Mouse (Mus musculus) heart, embryonic 11.5 days (tissue): ENCODE results near the gene 6030445D17Rik. TPM values are rescaled to one million over a fixed set of nuclear protein-coding genes. Genes with fewer than 3 reads are reported as not detected.

Experiments used
- ATAC-seq: fragments of 200-750 bp; cut with Nextera tagmentation; replicated peaks from 2 replicates; pipeline ENCODE4 v1.8.0; 2017; ENCODE audit warnings: moderate library complexity; ENCODE audit not compliant: insufficient number of reproducible peaks, low FRiP score, low TSS enrichment
- H3K27ac ChIP-seq: fragments of 300-500 bp; sonication (generic); 2 replicates; pipeline ENCODE4 v1.5.1; 2014; ENCODE audit warnings: mild to moderate bottlenecking, low read depth, low read length
- H3K27me3 ChIP-seq: fragments of 300-500 bp; sonication (generic); 2 replicates; pipeline ENCODE4 v1.6.1; 2014; ENCODE audit warnings: mild to moderate bottlenecking, low read length, mixed read lengths; ENCODE audit not compliant: control insufficient read depth, insufficient read depth
- H3K36me3 ChIP-seq: fragments of 300-500 bp; sonication (generic); 2 replicates; pipeline ENCODE4 v1.6.1; 2014; ENCODE audit warnings: mild to moderate bottlenecking, low read length, moderate library complexity, mixed read lengths; ENCODE audit not compliant: control insufficient read depth, insufficient read depth
- H3K4me1 ChIP-seq: fragments of 300-500 bp; sonication (generic); 2 replicates; pipeline ENCODE4 v1.6.1; 2014; ENCODE audit warnings: low read length; ENCODE audit not compliant: control insufficient read depth, insufficient read depth
- H3K4me2 ChIP-seq: fragments of 300-500 bp; sonication (generic); 2 replicates; pipeline ENCODE4 v1.6.1; 2014; ENCODE audit warnings: mild to moderate bottlenecking, moderate library complexity
- H3K4me3 ChIP-seq: fragments of 300-500 bp; sonication (generic); 2 replicates; pipeline ENCODE4 v1.5.1; 2014; ENCODE audit warnings: low read depth, low read length
- H3K9ac ChIP-seq: fragments of 300-500 bp; sonication (generic); 2 replicates; pipeline ENCODE4 v1.6.1; 2014; ENCODE audit warnings: mild to moderate bottlenecking, low read depth, low read length, moderate library complexity
- H3K9me3 ChIP-seq: fragments of 300-500 bp; sonication (generic); replicated peaks from 2 replicates; pipeline ENCODE4 v1.6.1; 2016; ENCODE audit warnings: low read length; ENCODE audit not compliant: control insufficient read depth
- WGBS: fragments of 180-500 bp; shearing (Covaris S2); extraction: QIAGEN DNeasy Blood & Tissue Kit; methylation state at CpG from one replicate; pipeline ENCODE4 v1.1.7; 2014; ENCODE audit not compliant: insufficient replicate concordance; 5-methylcytosine and 5-hydroxymethylcytosine counted together
- polyA plus RNA-seq: library from polyadenylated mRNA; unstranded; fragments of >200 nt; fragmentation: Nextera tagmentation; extraction: Ambion mirVana; gene quantifications from 2 replicates; pipeline ENCODE4 v1.2.1, GENCODE M21; 2014

Gene 6030445D17Rik
- polyA plus RNA-seq, 1 experiment from 2014 or later = 0.29 TPM

DNA sequence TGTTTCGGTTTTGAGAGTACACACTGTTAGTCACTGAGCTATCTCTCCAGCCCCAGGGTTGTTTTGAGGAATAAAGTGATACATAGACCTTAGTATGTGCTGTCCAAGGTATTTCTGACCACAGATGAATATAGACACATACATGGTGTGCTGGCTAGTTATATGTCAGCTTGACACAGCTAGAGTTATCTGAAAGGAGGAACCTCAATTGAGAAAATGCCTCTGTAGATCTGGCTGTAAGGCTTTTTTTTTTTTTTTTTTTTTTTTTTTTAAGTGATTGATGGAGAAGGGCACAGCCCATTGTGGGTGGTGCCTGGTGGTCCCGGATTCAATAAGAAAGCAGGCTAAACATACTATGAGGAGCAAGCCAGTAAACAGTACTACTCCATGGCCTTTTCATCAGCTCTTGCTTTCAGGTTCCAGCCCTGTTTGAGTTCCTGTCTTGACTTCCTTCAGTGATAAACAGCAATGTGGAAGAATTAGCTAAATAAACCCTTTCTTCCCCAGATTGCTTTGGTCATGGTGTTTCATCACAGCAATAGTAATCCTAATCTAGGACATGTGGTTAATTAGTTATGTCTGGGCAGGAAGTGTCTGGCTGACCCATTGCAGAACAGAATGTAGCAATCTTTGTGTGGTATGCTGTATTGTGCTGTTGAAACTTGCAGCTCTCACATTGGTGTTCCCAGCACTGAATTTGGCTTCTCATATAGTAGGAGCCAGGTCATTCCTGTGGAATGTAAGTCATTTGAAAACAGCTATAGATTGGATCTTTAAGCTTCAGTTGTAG is 43.6 kb downstream of the 6030445D17Rik start:
- Histone ChIP-seq H3K9ac (no peak overlapping the region), H3K4me3 (no peak overlapping the region), H3K4me2 (no peak overlapping the region), H3K27me3 (no peaks in the 10 kb centered on the region), H3K36me3 (no peaks in the 10 kb centered on the region), H3K9me3 (no peaks in the 10 kb centered on the region), H3K4me1 (peaks cover 3% of the 10 kb centered on the region; the same call in 1 of the 2 replicates), H3K27ac (no peak overlapping the region)
- no peak for ATAC-seq
- WGBS = 46% methylated on average over 2 of the region's 2 CpGs

GRCm38 (mm10) chr4:136509857-136510256 is 47.8 kb downstream of the 6030445D17Rik start:
- Histone ChIP-seq H3K9ac (no peak overlapping the region), H3K4me3 (no peak overlapping the region), H3K9me3 (no peaks in the 10 kb centered on the region), H3K27me3 (no peaks in the 10 kb centered on the region), H3K27ac (no peak overlapping the region), H3K4me1 (peaks cover 17% of the 10 kb centered on the region), H3K36me3 (no peaks in the 10 kb centered on the region), H3K4me2 (no peak overlapping the region)
- ATAC-seq = no peak
- 78% methylated on average over 1 of the region's 1 CpGs for WGBS

DNA sequence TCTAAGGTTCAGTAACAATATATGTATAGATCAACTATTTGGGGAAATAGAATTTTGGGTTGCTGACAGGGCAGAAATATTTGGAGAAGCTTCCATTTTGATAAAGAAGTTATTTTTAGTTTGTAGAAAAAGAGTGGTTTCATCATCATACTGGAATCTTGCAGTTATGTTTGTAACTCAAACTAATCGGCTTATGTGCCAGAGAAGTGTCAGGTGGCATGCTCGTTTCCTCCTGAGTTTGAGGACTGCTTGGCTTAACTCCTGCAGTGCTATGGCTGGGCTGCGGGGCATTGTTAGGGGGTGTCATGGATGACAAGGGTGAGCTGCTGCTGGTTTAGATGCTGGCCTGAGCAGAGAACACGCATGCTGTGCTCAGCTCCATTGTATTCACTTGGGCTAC is 49.7 kb downstream of the 6030445D17Rik start:
- 50% methylated on average over 4 of the region's 4 CpGs for WGBS
- no peak overlapping the region for H3K9ac ChIP-seq
- H3K4me1 ChIP-seq = peaks cover 18% of the 10 kb centered on the region
- no peak overlapping the region for H3K27ac ChIP-seq
- H3K36me3 ChIP-seq = no peaks in the 10 kb centered on the region
- ATAC-seq = no peak
- no peak overlapping the region for H3K4me3 ChIP-seq
- H3K4me2 ChIP-seq = no peak overlapping the region
- H3K9me3 ChIP-seq = no peaks in the 10 kb centered on the region
- no peaks in the 10 kb centered on the region for H3K27me3 ChIP-seq

- H3K9me3 ChIP-seq = no peaks in the 10 kb centered on the region
- 0 out of 2 replicates have a peak overlapping the region, but pooled peaks have one; percentile 22 for H3K9ac ChIP-seq
- no peak overlapping the region for H3K4me2 ChIP-seq
- no peaks in the 10 kb centered on the region for H3K27me3 ChIP-seq
- no peak for ATAC-seq
- no peak overlapping the region for H3K27ac ChIP-seq
- peaks cover 18% of the 10 kb centered on the region for H3K4me1 ChIP-seq
- H3K36me3 ChIP-seq = no peaks in the 10 kb centered on the region
- H3K4me3 ChIP-seq = no peak overlapping the region
Measured at GRCm38 (mm10) chr4:136512905-136513304, 50.9 kb downstream of the 6030445D17Rik start.

Other genes with a start within 250 kb of the 6030445D17Rik start
- gene Tcea3, start 214.5 kb upstream of the 6030445D17Rik start, polyA plus RNA-seq = 56.4 and 56.7 TPM in 2 replicates
- 18.4 and 20.6 TPM in 2 replicates for gene Zfp46, start 177.6 kb upstream of the 6030445D17Rik start, polyA plus RNA-seq
- gene Hnrnpr, start 151.3 kb upstream of the 6030445D17Rik start, polyA plus RNA-seq = 85.8 and 87.1 TPM in 2 replicates
- gene Htr1d, start 38.7 kb upstream of the 6030445D17Rik start, polyA plus RNA-seq = 0.39 TPM in 1 of 2 replicates, not detected in the other
- 85.8 and 108 TPM in 2 replicates for gene Luzp1, start 7.5 kb downstream of the 6030445D17Rik start, polyA plus RNA-seq
- 38.9 and 41.1 TPM in 2 replicates for gene Kdm1a, start 140.5 kb downstream of the 6030445D17Rik start, polyA plus RNA-seq
- gene Tex46, start 148.2 kb downstream of the 6030445D17Rik start, polyA plus RNA-seq = not detected in 2 replicates
- not detected in 2 replicates for gene Lactbl1, start 160.4 kb downstream of the 6030445D17Rik start, polyA plus RNA-seq